Mouse (Mus musculus): ENCODE measurements around the gene Kcnj11. TPM values are rescaled to one million over a fixed set of nuclear protein-coding genes. Genes with fewer than 3 reads are reported as not detected.
A peak's percentile ranks its signal among the peaks of the same experiment; 100 is the strongest.

Gene Kcnj11
- polyA plus RNA-seq, 1 experiment from 2014 or later, result 0.06 TPM

DNA sequence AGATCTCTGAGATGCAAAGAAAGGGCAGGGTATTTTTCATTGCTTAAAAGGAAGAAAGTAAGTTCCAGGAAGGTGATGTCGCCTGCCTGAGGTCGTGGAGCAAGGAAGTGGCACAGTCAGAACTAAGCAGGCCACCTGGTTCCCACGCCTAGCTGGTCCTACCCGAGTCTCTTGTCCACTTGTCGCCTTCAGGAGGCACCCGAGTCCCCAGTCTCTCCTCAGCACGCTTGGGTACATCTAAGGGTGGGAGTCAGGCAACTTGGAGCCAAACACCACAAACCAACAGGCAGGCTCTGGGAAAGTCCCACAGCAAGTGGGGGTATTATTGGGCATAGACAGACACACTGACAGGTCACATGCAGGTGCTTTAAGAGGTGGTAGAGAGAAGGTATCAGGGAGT is 30.2 kb upstream of the Kcnj11 start:
- no peak overlapping the region for H3K4me2 ChIP-seq (ENCODE audit: low read depth, low read length)
- H3K4me3 ChIP-seq (ENCODE audit: low read depth, low read length), result no peak overlapping the region
- no peaks in the 10 kb centered on the region for H3K36me3 ChIP-seq (ENCODE audit: control insufficient read depth, insufficient read depth)
- no peak overlapping the region for H3K9ac ChIP-seq (ENCODE audit: low read depth, low read length)
- no peak overlapping the region for H3K27ac ChIP-seq (ENCODE audit: low read length)
- H3K27me3 ChIP-seq (ENCODE audit: control insufficient read depth, insufficient read depth, low read depth, low read length), result no peaks in the 10 kb centered on the region; the same call in 1 of the 2 replicates
- ATAC-seq (ENCODE audit: low read depth), result no peak
- no peaks in the 10 kb centered on the region for H3K9me3 ChIP-seq (replicated peaks; ENCODE audit: control insufficient read depth, low read length)
- H3K4me1 ChIP-seq (ENCODE audit: control insufficient read depth, low read depth, low read length), result no peaks in the 10 kb centered on the region
- 34% methylated on average over 7 of the region's 7 CpGs for WGBS (ENCODE audit: insufficient replicate concordance)

DNA sequence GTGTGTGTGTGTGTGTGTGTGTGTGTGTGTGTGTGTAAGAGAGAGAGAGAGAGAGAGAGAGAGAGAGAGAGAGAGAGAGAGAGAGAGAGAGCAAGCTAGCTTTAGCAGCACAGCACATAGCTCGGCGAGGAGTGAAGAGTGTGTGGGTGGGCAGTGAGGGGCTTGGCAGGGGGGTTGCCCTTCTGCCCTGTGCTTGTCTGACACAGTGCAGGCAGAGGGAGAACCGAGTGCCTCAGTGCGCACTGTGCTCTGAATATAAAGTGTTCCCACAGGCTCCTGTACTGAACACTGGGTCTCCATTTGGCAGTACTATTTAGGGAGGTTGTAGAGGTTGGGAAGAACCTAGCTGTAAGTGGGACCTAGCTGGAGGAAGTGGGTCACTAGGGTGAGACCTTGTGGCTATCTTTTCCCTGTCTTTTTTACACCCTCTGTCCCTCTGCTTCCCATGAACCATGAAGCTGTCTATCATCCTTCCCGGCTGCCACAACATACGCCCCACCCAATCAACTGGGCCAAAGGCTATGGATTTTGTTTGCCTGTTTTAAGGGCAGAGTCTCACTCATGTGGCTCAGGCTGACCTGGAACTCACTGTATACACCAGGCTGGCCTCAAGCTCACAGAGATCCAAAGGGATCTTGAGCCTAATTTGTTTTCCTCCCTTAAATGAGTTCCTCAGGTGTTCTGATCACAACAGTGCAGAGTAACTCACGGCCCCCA is 29.1 kb upstream of the Kcnj11 start:
- no peaks in the 10 kb centered on the region; the same call in 1 of the 2 replicates for H3K27me3 ChIP-seq (ENCODE audit: control insufficient read depth, insufficient read depth, low read depth, low read length)
- 40% methylated on average over 7 of the region's 7 CpGs for WGBS (ENCODE audit: insufficient replicate concordance)
- H3K36me3 ChIP-seq (ENCODE audit: control insufficient read depth, insufficient read depth), result no peaks in the 10 kb centered on the region
- H3K27ac ChIP-seq (ENCODE audit: low read length), result no peak overlapping the region
- no peaks in the 10 kb centered on the region for H3K4me1 ChIP-seq (ENCODE audit: control insufficient read depth, low read depth, low read length)
- H3K4me3 ChIP-seq (ENCODE audit: low read depth, low read length), result no peak overlapping the region
- no peak overlapping the region for H3K4me2 ChIP-seq (ENCODE audit: low read depth, low read length)
- ATAC-seq (ENCODE audit: low read depth), result peak; percentile 78
- no peaks in the 10 kb centered on the region for H3K9me3 ChIP-seq (replicated peaks; ENCODE audit: control insufficient read depth, low read length)
- H3K9ac ChIP-seq (ENCODE audit: low read depth, low read length), result no peak overlapping the region

DNA sequence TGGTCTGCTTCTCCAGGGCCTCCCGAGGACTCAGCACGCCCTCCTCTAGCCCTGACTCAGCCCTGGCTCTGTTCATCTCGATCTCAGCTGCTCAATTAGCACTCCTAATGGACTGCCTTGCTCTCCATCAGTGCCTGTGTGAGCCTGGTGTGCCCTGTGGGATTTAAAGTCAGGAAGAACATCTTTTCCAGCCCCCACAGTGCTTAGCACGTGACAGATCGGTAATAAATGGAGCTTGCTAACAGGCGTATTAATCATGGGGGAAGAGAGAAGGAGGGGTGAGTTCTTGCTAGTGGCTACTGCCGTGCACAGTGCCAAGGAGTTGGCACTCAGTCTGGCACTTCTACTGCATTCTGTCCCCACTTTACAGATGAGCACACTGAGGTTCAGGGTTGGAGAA is 27.6 kb upstream of the Kcnj11 start:
- no peak for ATAC-seq (ENCODE audit: low read depth)
- no peak overlapping the region for H3K27ac ChIP-seq (ENCODE audit: low read length)

DNA sequence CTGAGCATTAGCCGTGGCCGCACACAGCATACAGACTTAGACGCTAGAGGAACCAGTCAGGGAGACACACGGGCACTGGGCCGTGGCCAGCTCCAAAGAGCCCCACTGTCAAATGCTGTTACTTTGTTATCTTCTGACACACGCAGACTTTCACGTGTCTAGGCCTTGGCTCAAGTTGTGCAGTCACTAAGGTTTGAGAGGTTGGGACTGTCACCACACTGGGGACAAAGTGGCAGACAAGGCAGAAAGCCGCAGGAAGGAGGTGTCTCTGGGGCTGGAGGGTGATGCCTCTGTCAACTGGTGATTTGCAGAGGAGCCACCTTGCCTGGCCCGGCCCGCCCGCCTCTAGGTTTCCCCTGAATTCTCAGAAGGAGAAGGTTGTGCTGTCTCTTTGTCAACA is 24.8 kb upstream of the Kcnj11 start:
- no peaks in the 10 kb centered on the region for H3K27me3 ChIP-seq (ENCODE audit: control insufficient read depth, insufficient read depth, low read depth, low read length)
- 71% methylated on average over 11 of the region's 11 CpGs for WGBS (ENCODE audit: insufficient replicate concordance)
- no peaks in the 10 kb centered on the region for H3K36me3 ChIP-seq (ENCODE audit: control insufficient read depth, insufficient read depth)
- H3K27ac ChIP-seq (ENCODE audit: low read length), result no peak overlapping the region
- no peak overlapping the region for H3K9ac ChIP-seq (ENCODE audit: low read depth, low read length)
- no peaks in the 10 kb centered on the region for H3K9me3 ChIP-seq (replicated peaks; ENCODE audit: control insufficient read depth, low read length)
- no peak overlapping the region for H3K4me2 ChIP-seq (ENCODE audit: low read depth, low read length)
- H3K4me1 ChIP-seq (ENCODE audit: control insufficient read depth, low read depth, low read length), result no peaks in the 10 kb centered on the region; the same call in 1 of the 2 replicates
- no peak for ATAC-seq (ENCODE audit: low read depth)
- H3K4me3 ChIP-seq (ENCODE audit: low read depth, low read length), result no peak overlapping the region

More for the DNA sequence above, 27.6 kb upstream of the Kcnj11 start:
- Histone ChIP-seq H3K9ac (ENCODE audit: low read depth, low read length) (no peak overlapping the region), H3K4me1 (ENCODE audit: control insufficient read depth, low read depth, low read length) (no peaks in the 10 kb centered on the region), H3K4me2 (ENCODE audit: low read depth, low read length) (no peak overlapping the region), H3K36me3 (ENCODE audit: control insufficient read depth, insufficient read depth) (no peaks in the 10 kb centered on the region), H3K27me3 (ENCODE audit: control insufficient read depth, insufficient read depth, low read depth, low read length) (no peaks in the 10 kb centered on the region), H3K4me3 (ENCODE audit: low read depth, low read length) (no peak overlapping the region), H3K9me3 (replicated peaks; ENCODE audit: control insufficient read depth, low read length) (no peaks in the 10 kb centered on the region)
- WGBS (ENCODE audit: insufficient replicate concordance), result 37% methylated on average over 7 of the region's 7 CpGs

DNA sequence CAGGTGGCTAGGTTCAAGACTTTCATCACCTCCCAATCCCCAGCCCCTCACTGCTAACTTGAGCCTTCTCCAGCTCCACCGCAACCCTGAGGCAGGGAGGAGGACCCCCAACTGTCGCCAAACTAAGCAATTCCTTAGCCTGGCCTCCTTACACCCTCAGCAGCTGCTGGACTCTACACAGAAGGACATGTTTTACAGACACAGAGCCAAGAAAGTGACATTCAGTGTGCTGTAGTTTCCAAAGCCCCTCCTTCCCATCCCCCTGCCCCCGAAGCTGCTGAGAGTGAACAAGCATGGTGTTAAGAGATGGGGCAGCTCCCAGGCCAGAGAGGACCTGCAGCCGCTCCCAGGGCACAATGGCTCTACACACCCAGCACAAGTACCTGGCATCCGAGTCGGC is 23.9 kb upstream of the Kcnj11 start:
- Histone ChIP-seq H3K27me3 (ENCODE audit: control insufficient read depth, insufficient read depth, low read depth, low read length) (no peaks in the 10 kb centered on the region), H3K36me3 (ENCODE audit: control insufficient read depth, insufficient read depth) (no peaks in the 10 kb centered on the region), H3K4me1 (ENCODE audit: control insufficient read depth, low read depth, low read length) (no peaks in the 10 kb centered on the region; the same call in 1 of the 2 replicates), H3K4me3 (ENCODE audit: low read depth, low read length) (no peak overlapping the region), H3K9ac (ENCODE audit: low read depth, low read length) (no peak overlapping the region), H3K4me2 (ENCODE audit: low read depth, low read length) (no peak overlapping the region), H3K9me3 (replicated peaks; ENCODE audit: control insufficient read depth, low read length) (no peaks in the 10 kb centered on the region), H3K27ac (ENCODE audit: low read length) (no peak overlapping the region)
- WGBS (ENCODE audit: insufficient replicate concordance), result 70% methylated on average over 6 of the region's 6 CpGs
- ATAC-seq (ENCODE audit: low read depth), result no peak

DNA sequence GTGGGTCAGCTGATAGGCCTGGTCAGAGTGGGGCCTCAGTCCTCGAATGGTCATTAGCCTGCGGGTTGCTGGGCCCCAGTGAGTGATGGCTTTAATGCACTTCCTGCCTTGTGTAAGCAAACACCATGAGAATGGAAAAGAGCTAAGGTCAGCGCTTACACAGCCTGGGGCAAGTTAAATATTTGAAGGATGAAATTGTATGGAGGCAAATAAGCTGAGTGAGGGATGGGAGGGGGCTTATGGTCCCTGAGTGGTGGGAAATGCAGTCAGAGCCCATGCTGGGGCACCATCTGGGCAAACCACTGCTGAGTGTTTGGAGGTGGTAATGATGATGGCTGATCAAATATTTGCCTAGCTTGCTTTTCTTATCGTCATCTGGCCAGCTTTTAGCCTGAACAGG is 22.4 kb upstream of the Kcnj11 start:
- Histone ChIP-seq H3K9me3 (replicated peaks; ENCODE audit: control insufficient read depth, low read length) (no peaks in the 10 kb centered on the region), H3K4me1 (ENCODE audit: control insufficient read depth, low read depth, low read length) (no peaks in the 10 kb centered on the region; the same call in 1 of the 2 replicates), H3K9ac (ENCODE audit: low read depth, low read length) (no peak overlapping the region), H3K4me3 (ENCODE audit: low read depth, low read length) (no peak overlapping the region), H3K27me3 (ENCODE audit: control insufficient read depth, insufficient read depth, low read depth, low read length) (no peaks in the 10 kb centered on the region), H3K4me2 (ENCODE audit: low read depth, low read length) (no peak overlapping the region), H3K27ac (ENCODE audit: low read length) (no peak overlapping the region), H3K36me3 (ENCODE audit: control insufficient read depth, insufficient read depth) (no peaks in the 10 kb centered on the region)
- ATAC-seq (ENCODE audit: low read depth), result 0 out of 2 replicates have a peak, but pooled peaks have one; percentile 50
- WGBS (ENCODE audit: insufficient replicate concordance), result 36% methylated on average over 4 of the region's 4 CpGs

DNA sequence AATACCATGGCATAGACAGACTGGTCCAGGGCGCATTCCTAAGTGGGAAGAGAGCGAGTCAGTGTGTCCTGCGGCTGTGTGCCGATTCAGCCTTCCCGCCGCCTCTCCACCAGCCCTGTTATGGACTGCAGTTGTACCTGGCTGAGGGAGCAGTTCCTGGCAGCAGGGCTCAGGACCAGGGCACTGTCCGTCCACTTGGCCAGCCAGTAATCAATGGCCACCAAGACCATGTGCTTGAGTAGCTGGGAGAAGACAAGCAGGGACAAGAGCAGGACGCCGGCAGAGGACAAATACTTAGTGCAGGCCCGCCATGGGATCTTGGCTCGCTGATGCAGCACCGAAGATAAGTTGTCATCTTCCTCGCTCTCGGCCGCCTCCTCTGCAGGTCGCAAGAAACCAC is 16.5 kb upstream of the Kcnj11 start:
- Histone ChIP-seq H3K4me2 (ENCODE audit: low read depth, low read length) (no peak overlapping the region), H3K4me1 (ENCODE audit: control insufficient read depth, low read depth, low read length) (no peaks in the 10 kb centered on the region), H3K27ac (ENCODE audit: low read length) (no peak overlapping the region), H3K27me3 (ENCODE audit: control insufficient read depth, insufficient read depth, low read depth, low read length) (no peaks in the 10 kb centered on the region), H3K36me3 (ENCODE audit: control insufficient read depth, insufficient read depth) (no peaks in the 10 kb centered on the region), H3K9me3 (replicated peaks; ENCODE audit: control insufficient read depth, low read length) (no peaks in the 10 kb centered on the region), H3K9ac (ENCODE audit: low read depth, low read length) (no peak overlapping the region), H3K4me3 (ENCODE audit: low read depth, low read length) (no peak overlapping the region)
- 75% methylated on average over 16 of the region's 16 CpGs for WGBS (ENCODE audit: insufficient replicate concordance)
- ATAC-seq (ENCODE audit: low read depth), result no peak

DNA sequence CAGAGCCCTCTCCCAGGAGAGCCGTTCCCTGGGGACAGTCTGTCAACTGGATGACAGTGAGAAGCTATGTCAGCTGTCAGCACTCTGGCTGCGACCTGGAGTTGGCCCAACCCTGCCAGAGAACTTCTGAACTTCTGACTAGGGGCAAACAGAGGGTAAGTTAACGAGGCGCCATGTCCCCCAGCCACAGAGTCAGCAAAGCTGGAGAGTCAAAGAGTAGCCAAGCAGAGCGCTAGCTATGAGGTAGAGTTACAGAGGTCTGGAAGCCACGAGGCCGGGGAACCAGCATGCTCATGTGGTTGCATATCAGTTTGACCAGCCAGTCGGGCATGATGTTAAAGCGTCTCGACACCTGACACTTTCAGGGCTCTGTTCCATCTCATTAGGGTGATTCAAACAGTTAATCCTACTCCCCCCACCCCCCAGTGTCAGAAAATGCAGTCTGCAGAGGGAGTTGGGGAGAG is 15.6 kb upstream of the Kcnj11 start:
- Histone ChIP-seq H3K9me3 (replicated peaks; ENCODE audit: control insufficient read depth, low read length) (no peaks in the 10 kb centered on the region), H3K36me3 (ENCODE audit: control insufficient read depth, insufficient read depth) (no peaks in the 10 kb centered on the region), H3K27me3 (ENCODE audit: control insufficient read depth, insufficient read depth, low read depth, low read length) (no peaks in the 10 kb centered on the region), H3K27ac (ENCODE audit: low read length) (no peak overlapping the region), H3K4me2 (ENCODE audit: low read depth, low read length) (no peak overlapping the region), H3K9ac (ENCODE audit: low read depth, low read length) (no peak overlapping the region), H3K4me1 (ENCODE audit: control insufficient read depth, low read depth, low read length) (no peaks in the 10 kb centered on the region), H3K4me3 (ENCODE audit: low read depth, low read length) (no peak overlapping the region)
- no peak for ATAC-seq (ENCODE audit: low read depth)
- WGBS (ENCODE audit: insufficient replicate concordance), result 41% methylated on average over 10 of the region's 10 CpGs

DNA sequence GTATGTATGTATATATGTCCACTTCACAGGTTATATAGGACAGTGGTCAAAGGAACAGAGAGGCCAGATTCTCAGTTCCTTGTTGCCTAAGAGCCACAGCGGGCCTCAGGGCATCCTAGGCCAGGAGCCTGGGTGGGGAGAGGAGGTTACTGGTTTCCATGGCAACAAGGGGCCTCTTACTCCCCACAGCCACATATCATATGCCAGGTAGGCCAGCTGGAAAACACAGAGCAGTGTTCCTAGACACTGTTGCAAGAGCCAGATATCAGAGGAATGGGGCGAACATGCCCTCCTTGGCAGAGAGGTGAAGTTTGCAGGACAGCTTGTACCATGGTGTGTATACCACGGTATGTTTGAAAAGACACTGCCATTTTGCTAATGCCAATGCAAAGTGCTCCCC is 12.9 kb upstream of the Kcnj11 start:
- Histone ChIP-seq H3K9me3 (replicated peaks; ENCODE audit: control insufficient read depth, low read length) (no peaks in the 10 kb centered on the region), H3K27ac (ENCODE audit: low read length) (no peak overlapping the region), H3K4me3 (ENCODE audit: low read depth, low read length) (no peak overlapping the region), H3K4me2 (ENCODE audit: low read depth, low read length) (no peak overlapping the region), H3K36me3 (ENCODE audit: control insufficient read depth, insufficient read depth) (no peaks in the 10 kb centered on the region), H3K9ac (ENCODE audit: low read depth, low read length) (no peak overlapping the region), H3K4me1 (ENCODE audit: control insufficient read depth, low read depth, low read length) (no peaks in the 10 kb centered on the region), H3K27me3 (ENCODE audit: control insufficient read depth, insufficient read depth, low read depth, low read length) (no peaks in the 10 kb centered on the region)
- no peak for ATAC-seq (ENCODE audit: low read depth)
- 72% methylated on average over 3 of the region's 3 CpGs for WGBS (ENCODE audit: insufficient replicate concordance)

Data from liver, embryonic 16.5 days (tissue).